Mouse (Mus musculus) spleen, adult 2 months (tissue): ENCODE results near the gene Mcat.

ENCODE experiments used
- CTCF ChIP-seq: fragments of 200-500 bp; IDR thresholded peaks from 2 replicates; pipeline ENCODE4 v1.5.1; 2011; ENCODE audit warnings: mild to moderate bottlenecking, inconsistent platforms; ENCODE audit not compliant: insufficient read depth, insufficient read length, insufficient replicate concordance; ENCODE audit errors: extremely low read depth
- POLR2A ChIP-seq: fragments of 200-500 bp; IDR thresholded peaks from 2 replicates; pipeline ENCODE4 v1.6.1; 2011; ENCODE audit warnings: low read depth, low read length, inconsistent platforms

GRCm38 (mm10) chr15:83590841-83591240, 27.3 kb upstream of the Mcat start:
- TF ChIP-seq POLR2A (no peak), CTCF (no peak)
